Mouse (Mus musculus): ENCODE results near the gene Foxa3. TPM values are rescaled to one million over a fixed set of nuclear protein-coding genes. Genes with fewer than 3 reads are reported as not detected.

Gene Foxa3
- polyA plus RNA-seq, 1 experiment from 2014 or later, result not detected

Other genes starting within 250 kb of the Foxa3 start
- gene Psg19, start 225.0 kb downstream of the Foxa3 start, polyA plus RNA-seq (2015; fragmentation: Nextera tagmentation; extraction: Ambion mirVana), result not detected in 2 replicates
- not detected in 2 replicates for gene Psg17, start 201.9 kb downstream of the Foxa3 start, polyA plus RNA-seq (2015; fragmentation: Nextera tagmentation; extraction: Ambion mirVana)
- 0.13 and 0.29 TPM in 2 replicates for gene Mill2, start 183.6 kb downstream of the Foxa3 start, polyA plus RNA-seq (2015; fragmentation: Nextera tagmentation; extraction: Ambion mirVana)
- gene Pglyrp1, start 152.2 kb downstream of the Foxa3 start, polyA plus RNA-seq (2015; fragmentation: Nextera tagmentation; extraction: Ambion mirVana), result 18.2 and 19.2 TPM in 2 replicates
- 26.5 and 27.9 TPM in 2 replicates for gene Ccdc61, start 113.1 kb downstream of the Foxa3 start, polyA plus RNA-seq (2015; fragmentation: Nextera tagmentation; extraction: Ambion mirVana)
- gene Nova2, start 97.7 kb downstream of the Foxa3 start, polyA plus RNA-seq (2015; fragmentation: Nextera tagmentation; extraction: Ambion mirVana), result 17.6 and 18.0 TPM in 2 replicates
- gene Nanos2, start 36.1 kb downstream of the Foxa3 start, polyA plus RNA-seq (2015; fragmentation: Nextera tagmentation; extraction: Ambion mirVana), result 0.60 and 1.2 TPM in 2 replicates
- 4.4 and 5.5 TPM in 2 replicates for gene Mypop, start 32.3 kb downstream of the Foxa3 start, polyA plus RNA-seq (2015; fragmentation: Nextera tagmentation; extraction: Ambion mirVana)
- 35.4 and 36.7 TPM in 2 replicates for gene Irf2bp1, start 19.5 kb downstream of the Foxa3 start, polyA plus RNA-seq (2015; fragmentation: Nextera tagmentation; extraction: Ambion mirVana)
- gene Sympk, start 839 bp upstream of the Foxa3 start, polyA plus RNA-seq (2015; fragmentation: Nextera tagmentation; extraction: Ambion mirVana), result 34.8 and 35.4 TPM in 2 replicates
- gene Rsph6a, start 31.2 kb upstream of the Foxa3 start, polyA plus RNA-seq (2015; fragmentation: Nextera tagmentation; extraction: Ambion mirVana), result not detected in 2 replicates
- 32.0 and 35.1 TPM in 2 replicates for gene Dmwd, start 52.7 kb upstream of the Foxa3 start, polyA plus RNA-seq (2015; fragmentation: Nextera tagmentation; extraction: Ambion mirVana)
- gene Dmpk, start 60.3 kb upstream of the Foxa3 start, polyA plus RNA-seq (2015; fragmentation: Nextera tagmentation; extraction: Ambion mirVana), result 8.8 and 11.2 TPM in 2 replicates
- gene Six5, start 71.1 kb upstream of the Foxa3 start, polyA plus RNA-seq (2015; fragmentation: Nextera tagmentation; extraction: Ambion mirVana), result 2.3 and 2.4 TPM in 2 replicates
- 3.6 and 3.8 TPM in 2 replicates for gene Gm4969, start 94.8 kb upstream of the Foxa3 start, polyA plus RNA-seq (2015; fragmentation: Nextera tagmentation; extraction: Ambion mirVana)
- 23.4 and 25.4 TPM in 2 replicates for gene Fbxo46, start 96.3 kb upstream of the Foxa3 start, polyA plus RNA-seq (2015; fragmentation: Nextera tagmentation; extraction: Ambion mirVana)
- 18.7 and 19.4 TPM in 2 replicates for gene Qpctl, start 125.8 kb upstream of the Foxa3 start, polyA plus RNA-seq (2015; fragmentation: Nextera tagmentation; extraction: Ambion mirVana)
- 135 and 143 TPM in 2 replicates for gene Snrpd2, start 126.2 kb upstream of the Foxa3 start, polyA plus RNA-seq (2015; fragmentation: Nextera tagmentation; extraction: Ambion mirVana)
- 18.1 and 20.0 TPM in 2 replicates for gene Gipr, start 142.6 kb upstream of the Foxa3 start, polyA plus RNA-seq (2015; fragmentation: Nextera tagmentation; extraction: Ambion mirVana)
- gene Eml2, start 152.9 kb upstream of the Foxa3 start, polyA plus RNA-seq (2015; fragmentation: Nextera tagmentation; extraction: Ambion mirVana), result 8.2 and 12.5 TPM in 2 replicates
- gene Gpr4, start 189.0 kb upstream of the Foxa3 start, polyA plus RNA-seq (2015; fragmentation: Nextera tagmentation; extraction: Ambion mirVana), result 2.2 and 2.4 TPM in 2 replicates
- gene Opa3, start 204.8 kb upstream of the Foxa3 start, polyA plus RNA-seq (2015; fragmentation: Nextera tagmentation; extraction: Ambion mirVana), result 40.6 and 44.5 TPM in 2 replicates
- gene Vasp, start 248.3 kb upstream of the Foxa3 start, polyA plus RNA-seq (2015; fragmentation: Nextera tagmentation; extraction: Ambion mirVana), result 37.6 and 39.5 TPM in 2 replicates

Measured in forebrain, embryonic 15.5 days (tissue).